Mouse (Mus musculus): Measurements from ENCODE around the gene Ryr2. TPM values are rescaled to one million over a fixed set of nuclear protein-coding genes. Genes with fewer than 3 reads are reported as not detected.

The Ryr2 gene
- total RNA-seq, 2 experiments from 2014 or later = 142 to 159 TPM

DNA sequence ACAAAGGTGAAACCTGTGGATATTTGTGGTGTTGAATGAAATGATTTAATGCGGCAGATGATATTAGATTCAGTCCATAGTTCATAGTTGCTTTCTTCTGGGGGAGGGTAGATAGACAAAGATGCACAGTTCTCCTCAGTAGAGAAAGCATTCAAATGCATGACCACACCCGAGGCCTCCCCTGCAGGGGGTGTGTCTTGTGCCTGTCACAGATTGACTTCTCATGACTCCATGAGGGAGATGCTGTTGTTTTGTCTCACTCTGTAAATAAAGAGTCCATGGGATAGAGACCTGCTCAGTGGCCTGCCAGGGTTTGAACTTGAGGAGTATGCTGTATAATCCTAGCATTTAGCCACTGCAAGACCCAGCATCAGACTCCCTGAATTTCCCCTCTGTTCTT is 194.5 kb downstream of the Ryr2 start:
- DNase-seq (ENCODE audit: low spot score in 2 of 2) = no peak
- intact Hi-C loops (cut with DNase I) = no loop called here

DNA sequence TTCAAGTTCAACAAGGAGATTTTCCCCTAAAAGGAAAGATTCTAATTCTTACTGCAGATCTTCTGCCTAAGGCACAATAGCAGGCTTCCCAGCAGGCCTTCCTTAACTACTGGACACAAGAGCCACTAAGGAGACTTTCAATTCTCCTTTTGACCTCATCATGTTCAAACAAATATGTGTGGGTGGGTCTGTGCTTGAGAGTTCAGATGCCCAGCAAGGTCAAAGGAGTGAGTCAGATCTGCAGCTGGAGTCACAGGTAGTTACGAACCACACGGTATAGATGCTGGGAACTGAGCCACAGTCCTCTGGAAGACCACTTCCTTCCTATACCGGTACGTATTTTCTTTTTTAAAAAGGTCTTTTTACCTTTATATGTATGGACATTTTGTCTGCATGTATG is 198.6 kb downstream of the Ryr2 start:
- intact Hi-C loops (cut with DNase I) = no loop called here
- no peak for DNase-seq (ENCODE audit: low spot score in 2 of 2)

DNA sequence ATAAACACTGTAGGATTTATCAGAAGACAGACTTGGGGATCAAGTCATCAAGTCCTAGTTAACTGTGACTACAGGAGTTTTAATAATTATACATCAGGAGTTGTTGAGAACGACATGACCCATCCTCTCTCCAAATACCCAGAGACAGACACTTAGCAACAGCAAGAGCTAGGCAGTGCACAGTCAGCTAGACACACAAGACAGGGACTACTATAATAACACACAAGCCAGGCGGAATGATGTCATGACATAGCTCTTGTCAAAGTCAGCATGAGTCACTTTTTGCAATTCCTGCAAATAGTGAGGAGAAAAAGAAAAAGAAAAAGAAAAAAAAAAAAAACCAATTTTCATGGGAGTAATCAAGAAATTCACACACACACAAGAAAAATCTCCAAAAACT is 201.6 kb downstream of the Ryr2 start:
- intact Hi-C loops (cut with DNase I) = no loop called here
- no peak for DNase-seq (ENCODE audit: low spot score in 2 of 2)

DNA sequence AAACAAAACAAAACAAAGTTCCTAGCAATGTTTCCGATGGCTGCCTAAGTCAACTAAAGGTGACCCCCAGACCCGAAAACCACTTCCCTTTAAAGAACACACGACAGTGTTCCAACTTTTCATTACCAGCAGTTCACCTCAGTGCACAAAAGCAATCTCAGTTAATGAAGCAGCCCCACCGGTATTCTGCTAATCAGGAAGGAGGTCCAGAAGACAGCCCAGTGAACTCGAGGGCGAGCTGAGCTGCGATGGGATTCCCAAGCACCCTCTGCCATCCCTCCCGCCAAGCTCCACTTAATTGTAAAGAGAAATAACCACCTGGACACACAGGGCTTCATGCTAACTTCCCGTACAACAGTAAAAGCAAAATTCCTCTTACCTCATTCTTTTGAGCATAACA is 203.5 kb downstream of the Ryr2 start:
- DNase-seq (ENCODE audit: low spot score in 2 of 2) = no peak
- intact Hi-C loops (cut with DNase I) = no loop called here

DNA sequence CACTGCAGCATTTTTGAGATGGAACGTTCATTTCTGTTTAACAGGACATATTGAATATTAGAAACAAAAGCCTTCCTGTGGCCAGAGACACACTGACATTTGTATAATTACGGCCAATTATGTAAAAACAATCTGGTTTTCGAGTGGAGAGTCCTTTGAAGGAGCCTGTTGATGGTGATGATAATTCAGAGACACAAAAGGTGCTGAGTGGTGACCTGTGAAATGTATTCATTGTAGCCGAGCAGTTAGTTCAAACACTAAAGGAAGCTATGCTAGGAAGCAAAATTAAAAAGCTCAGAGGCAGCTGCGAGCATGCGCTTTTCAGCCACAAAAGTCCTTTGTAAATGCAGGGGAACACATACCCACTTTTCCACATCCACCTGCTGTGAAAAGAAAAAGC is 203.9 kb downstream of the Ryr2 start:
- no peak for DNase-seq (ENCODE audit: low spot score in 2 of 2)
- intact Hi-C loops (cut with DNase I) = no loop called here

DNA sequence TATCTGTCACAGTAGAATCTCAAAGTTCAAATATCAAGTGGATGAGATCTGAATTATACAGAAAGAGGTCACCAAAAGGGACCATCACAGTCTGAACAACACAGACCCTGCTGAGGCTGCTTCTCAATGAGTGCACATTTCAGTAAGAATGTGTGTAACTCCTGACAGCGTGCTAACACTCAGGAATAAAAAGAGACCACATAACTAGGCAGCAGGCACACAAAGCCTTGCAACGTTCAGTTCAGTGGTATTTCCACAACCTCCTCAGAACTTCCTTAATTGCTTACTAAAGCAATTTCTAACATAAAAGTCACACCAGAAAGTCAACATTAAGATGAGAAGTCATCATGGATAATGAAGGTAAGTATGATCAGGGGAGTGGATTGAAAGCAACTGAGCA is 206.1 kb downstream of the Ryr2 start:
- intact Hi-C loops (cut with DNase I) = no loop called here
- no peak for DNase-seq (ENCODE audit: low spot score in 2 of 2)

DNA sequence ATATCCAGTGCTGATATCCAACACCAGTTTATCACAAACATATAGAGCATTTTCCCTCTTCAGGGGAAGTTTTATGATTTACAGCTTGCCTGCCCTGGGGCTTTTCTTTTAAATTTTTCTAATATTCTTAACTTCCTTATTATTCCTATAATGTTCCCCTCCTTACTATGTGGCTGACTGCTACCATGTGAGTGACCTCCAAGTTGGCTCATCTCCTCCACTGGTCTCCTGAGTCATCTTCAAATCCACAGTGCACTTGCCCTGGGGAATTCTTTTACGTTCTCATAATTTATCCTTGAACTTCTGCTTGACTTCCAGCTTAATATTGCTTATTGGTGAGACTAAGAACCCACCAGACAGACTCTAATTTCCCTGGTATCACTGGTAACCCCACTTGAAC is 211.1 kb downstream of the Ryr2 start:
- intact Hi-C loops (cut with DNase I) = no loop called here
- no peak for DNase-seq (ENCODE audit: low spot score in 2 of 2)

DNA sequence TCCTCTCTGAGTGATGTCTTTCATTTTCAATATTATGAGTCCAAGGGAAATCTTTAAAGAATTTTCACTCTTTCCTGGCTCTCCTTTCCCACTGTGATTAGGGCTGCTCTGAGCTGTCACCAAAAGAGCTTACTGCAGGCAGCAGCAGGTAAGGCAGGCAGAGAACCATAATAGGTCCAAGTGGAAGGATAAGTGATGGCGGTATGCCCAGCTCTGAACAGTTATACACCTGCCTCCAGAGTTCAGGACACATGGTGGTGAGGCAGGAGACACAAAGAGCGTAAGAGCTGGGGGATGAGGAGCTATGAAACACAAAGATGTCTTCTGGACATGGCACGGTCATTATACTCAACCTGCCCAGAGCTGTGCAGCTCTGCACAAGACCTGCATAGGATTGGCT is 215.0 kb downstream of the Ryr2 start:
- DNase-seq (ENCODE audit: low spot score in 2 of 2) = no peak
- intact Hi-C loops (cut with DNase I) = loop anchor here (5.0 kb wide), 1 partner anchor 121 kb away; no protein-coding TSS in a partner anchor

DNA sequence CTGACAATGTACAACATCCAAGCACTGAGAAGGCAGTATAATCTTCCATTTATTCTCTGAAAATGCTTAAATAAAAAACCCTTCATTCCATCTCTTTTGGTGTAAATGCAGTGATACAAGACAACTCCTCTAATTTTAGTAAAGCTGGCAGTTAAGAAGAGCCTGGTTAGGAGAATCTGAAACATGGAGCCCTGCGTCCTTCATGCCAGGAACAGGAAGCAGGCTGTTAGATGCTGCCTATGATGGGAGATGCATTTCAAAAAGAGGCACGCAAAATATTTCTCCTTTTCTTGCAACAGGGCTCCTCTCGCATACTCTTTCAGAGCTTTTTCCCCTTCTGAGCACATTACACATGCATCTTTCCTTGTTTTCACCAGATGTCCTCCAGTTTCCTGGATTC is 215.6 kb downstream of the Ryr2 start:
- intact Hi-C loops (cut with DNase I) = loop anchor here (5.0 kb wide), 1 partner anchor 121 kb away; no protein-coding TSS in a partner anchor
- DNase-seq (ENCODE audit: low spot score in 2 of 2) = no peak

DNA sequence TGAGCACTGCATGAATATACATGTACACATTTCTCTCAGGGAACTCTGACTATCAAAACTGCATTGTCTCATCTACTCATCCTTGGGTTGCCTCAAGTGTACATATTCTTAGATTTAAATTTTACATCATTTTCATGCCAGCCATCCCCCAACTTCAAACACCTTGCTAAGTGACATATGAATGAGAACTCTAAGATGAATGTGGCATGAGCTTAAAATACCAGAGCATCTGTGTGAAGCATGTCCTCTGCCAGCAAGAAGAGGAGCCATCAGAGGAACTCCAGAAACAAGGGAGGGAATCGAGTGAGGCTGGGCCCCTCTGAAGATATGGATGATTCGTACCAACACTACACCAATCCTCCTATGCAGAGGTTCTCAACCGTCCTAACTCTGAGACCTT is 222.6 kb downstream of the Ryr2 start:
- peak; percentile 26 to 70 for DNase-seq (ENCODE audit: low spot score in 2 of 2)
- intact Hi-C loops (cut with DNase I) = loop anchor here (10.0 kb wide), 1 partner anchor 221 kb away; the partner anchor contains the start of gene Ryr2

DNA sequence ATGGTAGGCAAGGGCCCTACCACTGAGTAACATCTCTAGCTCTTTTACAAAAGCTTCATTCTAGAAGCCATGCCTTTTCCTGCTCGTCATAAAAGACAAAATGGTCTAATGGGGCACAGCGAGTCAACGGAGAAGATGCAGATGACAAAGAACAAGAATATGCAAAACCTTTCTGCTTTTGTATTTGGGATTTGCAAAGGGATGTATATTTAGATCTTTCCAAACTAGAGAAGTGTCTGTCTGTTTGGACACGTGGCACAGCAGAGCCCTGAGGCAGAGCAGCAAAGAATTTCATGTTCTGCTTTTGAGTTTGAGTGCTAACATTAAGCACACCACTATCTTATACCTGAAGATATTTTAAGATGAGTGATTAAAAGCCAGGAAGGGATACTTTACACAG is 224.4 kb downstream of the Ryr2 start:
- intact Hi-C loops (cut with DNase I) = loop anchor here (10.0 kb wide), 1 partner anchor 222 kb away; the partner anchor contains the start of gene Ryr2
- DNase-seq (ENCODE audit: low spot score in 2 of 2) = no peak

DNA sequence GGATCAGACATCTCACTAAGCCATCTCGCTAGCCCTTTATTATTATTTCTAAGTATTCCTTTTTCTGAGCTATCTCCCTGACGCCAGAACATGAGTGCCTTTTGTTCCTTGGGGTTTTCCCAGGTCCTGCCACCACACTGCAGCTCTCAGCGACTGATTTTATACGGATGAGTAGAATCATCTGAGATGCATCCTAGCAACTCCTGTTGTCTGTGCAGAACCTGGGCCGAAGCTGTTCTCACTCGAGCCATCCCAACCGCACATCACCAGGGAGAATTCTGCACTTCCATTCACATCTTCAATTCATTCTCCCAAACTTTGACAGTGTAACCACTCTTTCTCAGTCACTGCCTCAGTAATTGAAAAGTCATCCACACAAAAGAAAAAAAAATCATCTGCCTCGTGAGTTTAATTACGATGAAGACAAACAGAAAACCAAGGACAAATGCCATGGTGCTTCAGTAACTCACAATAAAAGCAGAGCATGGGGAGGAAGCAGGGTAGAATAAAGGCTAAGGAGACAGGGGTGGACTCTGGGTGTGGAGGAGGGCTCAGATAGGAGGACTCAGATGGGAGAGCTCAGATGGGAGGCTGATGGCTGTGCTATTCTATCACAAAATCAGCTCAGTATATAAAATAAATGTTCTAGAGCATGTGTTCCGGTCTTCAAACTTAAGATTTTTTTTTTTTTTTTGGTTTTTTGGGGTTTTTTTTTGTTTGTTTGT is 226.1 kb downstream of the Ryr2 start:
- DNase-seq (ENCODE audit: low spot score in 2 of 2) = no peak
- intact Hi-C loops (cut with DNase I) = loop anchor here (1.0 to 10.0 kb wide), 2 partner anchors 40 to 224 kb away; partner anchors contain the start of gene Ryr2

DNA sequence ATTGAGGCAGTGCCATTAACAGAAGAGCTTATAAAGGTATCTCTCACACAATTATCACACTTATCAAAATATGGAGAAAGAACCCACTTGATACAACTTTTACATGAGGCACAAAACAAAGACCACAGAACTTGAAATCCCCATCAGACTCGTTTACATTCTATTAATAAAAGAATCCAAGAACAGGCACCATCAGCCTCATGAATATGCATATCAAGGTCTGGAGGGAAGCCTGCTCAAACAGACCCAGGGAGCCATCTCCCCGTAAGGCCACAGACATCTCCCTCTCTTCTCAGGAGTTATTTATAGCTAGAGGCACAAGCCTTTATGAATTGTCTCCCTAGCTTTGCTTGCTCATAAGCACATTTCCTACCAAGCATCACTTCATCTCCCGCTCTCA is 227.7 kb downstream of the Ryr2 start:
- intact Hi-C loops (cut with DNase I) = no loop called here

DNA sequence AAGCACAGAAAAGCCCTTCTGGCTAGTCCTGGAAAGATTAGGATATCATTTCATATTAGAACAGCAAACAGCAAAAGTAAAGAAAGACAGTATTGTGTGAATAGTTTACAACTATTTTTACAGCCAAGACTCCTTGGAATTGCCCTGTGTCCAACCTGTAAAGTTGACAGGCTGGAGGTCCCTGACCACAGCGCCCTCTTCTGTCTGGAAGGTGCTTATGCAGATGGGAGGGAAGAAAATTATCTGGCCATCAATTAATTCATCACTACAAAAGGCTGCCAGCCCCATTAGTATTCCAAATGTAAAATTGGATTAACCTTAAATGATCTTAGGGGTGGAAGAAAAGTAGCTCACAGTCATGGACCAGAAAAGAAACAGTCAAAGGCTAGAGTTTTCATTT is 231.9 kb downstream of the Ryr2 start:
- DNase-seq (ENCODE audit: low spot score in 2 of 2) = no peak
- intact Hi-C loops (cut with DNase I) = no loop called here

More for the DNA sequence above, 227.7 kb downstream of the Ryr2 start:
- DNase-seq (ENCODE audit: low spot score in 2 of 2) = no peak

DNA sequence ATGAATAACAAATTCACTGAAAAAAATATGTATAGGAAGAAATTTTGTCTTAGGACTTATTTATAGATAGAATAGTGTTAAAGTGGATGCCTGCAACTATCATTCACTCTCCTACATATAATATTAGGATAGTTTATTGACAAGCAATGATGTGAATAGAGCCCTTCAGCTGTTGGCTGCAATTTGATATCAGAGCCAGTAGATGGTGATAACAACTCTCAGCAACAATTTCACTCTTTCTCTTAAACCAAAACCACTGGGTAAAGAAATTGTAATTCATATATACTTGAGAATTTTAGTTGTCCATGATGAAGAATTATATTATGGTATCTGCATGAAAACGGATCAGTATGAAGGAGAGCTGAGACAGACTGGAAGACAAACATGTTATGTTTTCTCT is 236.8 kb downstream of the Ryr2 start:
- no peak for DNase-seq (ENCODE audit: low spot score in 2 of 2)
- intact Hi-C loops (cut with DNase I) = no loop called here

DNA sequence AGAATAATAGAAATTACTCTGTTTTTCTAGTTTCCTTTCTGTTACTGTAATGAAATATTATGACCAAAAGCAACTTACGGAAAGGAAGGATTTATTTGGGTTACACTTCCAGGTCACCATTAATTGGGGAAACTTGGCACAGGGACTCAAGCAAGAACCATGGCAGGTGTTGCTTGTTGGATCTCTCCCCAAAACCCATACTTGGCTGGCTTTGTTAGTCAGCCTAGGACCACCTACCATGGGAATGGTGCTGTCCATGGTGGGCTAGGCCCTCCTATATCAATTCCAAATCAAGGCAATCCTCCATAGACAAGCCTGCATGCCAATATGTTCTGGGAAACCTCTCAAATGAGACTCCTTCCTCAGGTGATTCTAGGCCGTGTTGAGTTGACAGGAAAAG is 237.3 kb downstream of the Ryr2 start:
- intact Hi-C loops (cut with DNase I) = no loop called here

DNA sequence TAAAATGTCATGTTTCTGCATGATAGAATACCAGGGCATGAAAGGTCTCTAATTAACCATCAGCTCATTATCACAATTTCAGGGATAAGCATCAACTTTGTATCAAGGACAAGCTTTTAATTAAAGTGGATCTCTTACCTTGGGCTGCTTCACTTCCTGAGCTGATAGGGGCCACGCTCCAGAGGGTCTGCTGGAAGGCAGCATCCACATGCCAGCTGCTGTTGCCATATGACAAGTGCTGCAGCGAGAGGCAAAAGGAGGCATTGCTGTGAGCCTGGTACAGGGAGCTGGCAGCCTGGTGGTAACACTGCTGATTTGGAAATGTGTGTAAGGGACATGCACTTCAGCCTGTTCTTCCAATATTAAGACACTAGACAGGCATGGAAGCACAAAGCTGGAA is 237.8 kb downstream of the Ryr2 start:
- no peak for DNase-seq (ENCODE audit: low spot score in 2 of 2)
- intact Hi-C loops (cut with DNase I) = no loop called here

More for the DNA sequence above, 237.3 kb downstream of the Ryr2 start:
- no peak for DNase-seq (ENCODE audit: low spot score in 2 of 2)

DNA sequence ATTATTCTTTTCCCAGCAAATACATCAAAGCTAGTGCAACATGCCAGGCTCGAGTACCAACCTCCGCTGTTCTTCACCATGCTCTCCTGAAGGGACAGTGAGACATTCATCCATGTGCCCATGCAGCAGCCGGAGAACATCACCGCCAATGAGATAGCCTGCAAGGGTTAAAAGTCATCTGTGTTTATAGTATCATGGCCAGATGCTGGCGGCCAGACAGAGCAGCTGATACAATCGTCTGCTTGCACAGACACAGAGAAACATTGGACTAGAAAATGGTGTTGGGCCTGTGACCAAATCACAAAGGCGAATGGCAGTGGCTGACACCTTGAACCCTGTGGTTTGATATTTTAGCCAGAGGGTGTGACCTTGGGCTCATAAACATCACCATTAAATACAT is 238.7 kb downstream of the Ryr2 start:
- DNase-seq (ENCODE audit: low spot score in 2 of 2) = no peak
- intact Hi-C loops (cut with DNase I) = no loop called here

DNA sequence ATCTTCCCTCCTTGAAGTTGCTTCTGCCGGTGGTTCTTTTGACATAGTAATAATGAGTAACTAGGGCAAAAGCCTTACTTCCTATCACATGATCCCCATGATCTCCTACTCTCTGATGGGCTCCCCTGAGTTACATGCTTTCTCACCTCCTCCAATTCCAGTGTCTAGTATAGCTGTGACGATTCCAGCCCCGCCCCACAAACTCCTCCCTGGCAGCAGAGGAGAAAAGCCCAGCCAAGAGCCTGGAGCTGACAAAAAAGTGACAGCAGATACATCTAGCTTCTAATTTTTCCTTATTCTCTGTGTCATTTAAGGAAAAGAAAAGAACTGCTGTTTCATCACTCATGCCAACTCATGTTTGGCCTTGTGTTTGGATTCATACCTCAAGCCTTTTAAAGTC is 241.5 kb downstream of the Ryr2 start:
- intact Hi-C loops (cut with DNase I) = no loop called here
- no peak for DNase-seq (ENCODE audit: low spot score in 2 of 2)

DNA sequence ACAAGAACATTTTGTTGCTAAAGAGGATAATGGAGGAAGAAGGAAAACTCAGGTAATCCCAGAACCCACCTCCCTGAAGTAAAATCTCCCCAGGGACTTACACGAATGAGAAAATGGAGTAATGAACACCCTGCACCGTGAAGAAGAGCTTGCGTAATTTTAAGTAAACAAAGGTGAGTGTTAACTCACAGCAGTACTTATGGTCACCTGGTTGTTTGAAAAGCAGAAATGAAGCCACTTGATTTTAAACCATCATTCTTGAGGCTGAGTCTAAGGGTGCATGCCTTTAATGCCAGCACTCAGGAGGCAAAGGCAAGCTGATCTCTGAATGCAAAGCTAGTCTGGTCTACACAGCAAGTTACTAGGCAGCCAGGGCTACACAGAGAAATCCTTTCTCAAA is 255.1 kb downstream of the Ryr2 start:
- no peak for DNase-seq (ENCODE audit: low spot score in 2 of 2)

DNA sequence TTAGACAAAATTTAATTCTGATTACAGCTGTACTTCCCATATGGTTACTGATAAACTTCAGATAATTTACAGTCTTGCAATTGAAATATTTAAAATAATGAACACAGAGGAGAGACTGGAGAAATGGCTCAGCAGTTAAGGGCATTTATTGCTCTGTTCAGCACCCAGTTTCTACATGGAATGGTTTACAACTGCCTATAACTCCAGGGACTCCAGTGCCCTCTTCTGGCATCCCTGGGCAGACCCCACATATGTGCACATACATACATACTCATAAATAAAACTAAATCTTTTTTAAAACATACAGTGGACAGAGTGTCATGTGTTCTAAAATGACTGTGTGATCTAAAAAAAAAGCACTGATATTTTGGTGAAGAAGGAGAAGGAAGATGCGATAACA is 262.9 kb downstream of the Ryr2 start:
- intact Hi-C loops (cut with DNase I) = no loop called here
- no peak for DNase-seq (ENCODE audit: low spot score in 2 of 2)

More for the DNA sequence above, 255.1 kb downstream of the Ryr2 start:
- intact Hi-C loops (cut with DNase I) = no loop called here

DNA sequence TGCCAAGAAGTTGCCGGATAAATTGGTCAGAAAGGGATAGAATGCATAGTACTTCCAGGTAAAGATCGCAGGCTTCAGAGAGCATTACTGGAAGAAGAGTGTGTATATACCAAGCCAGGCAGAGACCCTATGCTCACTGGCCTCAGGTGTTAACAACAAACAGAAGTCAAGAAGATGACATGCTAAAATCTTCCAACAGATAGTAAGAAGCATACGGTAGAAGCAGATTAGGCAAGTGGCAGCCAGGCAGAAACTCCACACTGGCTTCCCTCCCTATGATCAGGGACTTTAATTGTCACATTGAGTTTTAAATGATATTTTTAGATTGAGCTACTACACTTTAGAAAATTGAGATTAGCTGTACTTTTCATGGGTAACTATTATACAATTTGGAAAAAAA is 268.9 kb downstream of the Ryr2 start:
- peak in 1 of 2 experiments; percentile 14 for DNase-seq (ENCODE audit: low spot score in 2 of 2)
- intact Hi-C loops (cut with DNase I) = no loop called here

Measured in left cerebral cortex, postnatal 14 days (tissue).